Mouse (Mus musculus) lung, adult 2 months (tissue): ENCODE results near the gene Jund.

ENCODE experiments used
- CTCF ChIP-seq: fragments of 200-500 bp; IDR thresholded peaks from 2 replicates; pipeline ENCODE4 v1.5.1; 2011; ENCODE audit warnings: mild to moderate bottlenecking, low read length, control low read depth; ENCODE audit not compliant: insufficient read depth
- POLR2A ChIP-seq: fragments of 200-500 bp; IDR thresholded peaks from 2 replicates; pipeline ENCODE4 v1.6.1; 2011; ENCODE audit warnings: low read depth, mild to moderate bottlenecking, control low read depth, low read length, borderline replicate concordance; ENCODE audit errors: extremely low read depth

- TF ChIP-seq CTCF (no peak), POLR2A (no peak)
Measured at GRCm38 (mm10) chr8:70730956-70731355, 32.2 kb downstream of the Jund start.
